Mouse (Mus musculus) spleen, adult 2 months (tissue): Measurements from ENCODE around the gene Dlec1. TPM values are rescaled to one million over a fixed set of nuclear protein-coding genes. Genes with fewer than 3 reads are reported as not detected.

Experiments used
- DNase-seq, 2 experiments: peaks; one replicate each; pipeline versions ENCODE4 v3.0.0 to v3.0.0-alpha.2; 2012 to 2021; ENCODE audit warnings: low spot score in 2 of 2, low read depth in 1 of 2
- H3K27ac ChIP-seq: fragments of 200-500 bp; 2 replicates; pipeline ENCODE4 v1.5.1; 2012; ENCODE audit warnings: low read length, inconsistent platforms; ENCODE audit not compliant: insufficient read depth
- H3K27me3 ChIP-seq: fragments of 200-500 bp; 2 replicates; pipeline ENCODE4 v1.6.1; 2012; ENCODE audit warnings: mild to moderate bottlenecking, moderate library complexity, low read length, inconsistent platforms; ENCODE audit not compliant: control insufficient read depth, insufficient read depth
- H3K36me3 ChIP-seq: fragments of 200-500 bp; 2 replicates; pipeline ENCODE4 v1.6.1; 2012; ENCODE audit warnings: mild to moderate bottlenecking, low read length, inconsistent platforms; ENCODE audit not compliant: control insufficient read depth, insufficient read depth
- H3K4me1 ChIP-seq: fragments of 200-500 bp; 2 replicates; pipeline ENCODE4 v1.6.1; 2011; ENCODE audit warnings: inconsistent platforms; ENCODE audit not compliant: control insufficient read depth, insufficient read depth, insufficient read length
- H3K4me3 ChIP-seq: fragments of 200-500 bp; 2 replicates; pipeline ENCODE4 v1.5.1; 2011; ENCODE audit warnings: mild to moderate bottlenecking, inconsistent platforms; ENCODE audit not compliant: insufficient read depth, insufficient read length; ENCODE audit errors: extremely low read depth
- CTCF ChIP-seq: fragments of 200-500 bp; IDR thresholded peaks from 2 replicates; pipeline ENCODE4 v1.5.1; 2011; ENCODE audit warnings: mild to moderate bottlenecking, inconsistent platforms; ENCODE audit not compliant: insufficient read depth, insufficient read length, insufficient replicate concordance; ENCODE audit errors: extremely low read depth
- POLR2A ChIP-seq: fragments of 200-500 bp; IDR thresholded peaks from 2 replicates; pipeline ENCODE4 v1.6.1; 2011; ENCODE audit warnings: low read depth, low read length, inconsistent platforms
- WGBS: fragments of 180-500 bp; shearing (Covaris S2); methylation state at CpG from one replicate; pipeline ENCODE4 v1.1.7; 2018; 5-methylcytosine and 5-hydroxymethylcytosine counted together
- polyA plus RNA-seq: library from polyadenylated mRNA; depleted of rRNA; stranded (reverse); fragments of >200 nt; gene quantifications from 2 replicates; pipeline ENCODE4 v1.2.3, GENCODE M21; 2012

The Dlec1 gene
- polyA plus RNA-seq, 1 experiment, result 0.65 TPM

DNA sequence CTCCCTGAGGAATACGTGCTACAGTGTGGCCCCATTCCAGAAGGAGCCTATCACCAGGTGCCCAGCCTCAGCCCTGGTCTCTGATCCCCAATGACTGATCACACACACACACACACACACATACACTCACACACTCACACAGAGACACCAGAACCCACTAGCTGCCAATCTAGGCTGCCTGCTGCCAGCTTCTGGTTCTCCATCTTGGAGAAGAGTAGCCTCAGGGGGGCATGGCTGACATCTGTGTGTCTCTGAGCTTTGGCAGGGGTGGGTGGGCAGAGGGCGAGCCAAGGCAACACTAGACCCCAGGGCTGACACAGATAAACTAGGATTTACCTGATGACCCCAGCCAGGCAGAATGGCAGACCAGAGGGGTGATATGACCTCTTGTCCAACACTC is 36.6 kb downstream of the Dlec1 start:
- Histone ChIP-seq H3K27ac (no peak overlapping the region), H3K36me3 (no peaks in the 10 kb centered on the region), H3K4me3 (no peak overlapping the region), H3K4me1 (no peaks in the 10 kb centered on the region), H3K27me3 (no peaks in the 10 kb centered on the region)
- DNase-seq, result no peak
- no peak for TF ChIP-seq POLR2A
- TF ChIP-seq CTCF, result no peak
- 73% methylated on average over 2 of the region's 2 CpGs for WGBS

DNA sequence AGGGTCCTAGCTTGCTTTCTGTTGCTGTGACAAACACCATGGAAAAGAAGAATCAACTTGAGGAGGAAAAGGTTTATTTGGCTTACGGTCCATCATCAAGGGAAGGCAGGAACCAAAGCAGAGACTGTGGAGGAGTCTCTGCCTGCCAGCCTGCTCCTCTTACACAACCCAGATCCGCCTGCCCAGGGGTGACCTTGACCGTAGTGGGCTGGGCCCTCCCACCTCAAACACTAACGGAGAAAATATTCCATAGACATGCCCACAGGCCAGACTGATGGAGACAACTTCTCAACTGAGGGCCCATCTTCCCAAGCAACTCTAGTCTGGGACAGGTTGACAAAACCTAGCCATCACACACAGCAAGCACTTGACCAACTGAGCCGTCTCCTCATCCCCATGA is 39.8 kb downstream of the Dlec1 start:
- Histone ChIP-seq H3K36me3 (no peaks in the 10 kb centered on the region), H3K27ac (no peak overlapping the region), H3K4me1 (no peaks in the 10 kb centered on the region), H3K4me3 (no peak overlapping the region), H3K27me3 (no peaks in the 10 kb centered on the region)
- WGBS, result 85% methylated on average over 5 of the region's 5 CpGs
- no peak for DNase-seq
- TF ChIP-seq CTCF (no peak), POLR2A (no peak)

DNA sequence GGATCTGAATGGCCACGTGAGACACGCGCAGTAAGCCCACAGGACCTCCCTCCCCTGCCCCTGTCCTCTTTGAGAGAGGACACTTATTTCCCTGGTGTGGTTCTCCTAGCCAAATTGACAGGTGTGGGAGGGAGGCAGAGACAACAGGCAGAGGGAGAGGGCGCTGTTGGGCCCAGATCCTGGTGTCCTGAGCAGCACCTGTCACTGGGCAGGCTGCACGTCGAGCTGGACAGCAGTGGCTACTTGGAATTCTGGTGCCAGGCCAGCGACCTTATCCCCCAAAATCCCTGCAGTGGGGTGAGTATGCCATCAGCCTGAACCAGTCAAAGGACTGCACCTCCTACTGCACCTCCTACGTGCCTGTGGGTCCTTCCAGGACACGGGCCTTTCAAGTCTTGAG is 41.1 kb downstream of the Dlec1 start:
- TF ChIP-seq POLR2A, result no peak
- TF ChIP-seq CTCF, result no peak
- H3K36me3 ChIP-seq, result no peaks in the 10 kb centered on the region
- H3K4me3 ChIP-seq, result no peak overlapping the region
- no peak overlapping the region for H3K27ac ChIP-seq
- no peak for DNase-seq
- no peaks in the 10 kb centered on the region for H3K4me1 ChIP-seq
- WGBS, result 81% methylated on average over 9 of the region's 9 CpGs
- no peaks in the 10 kb centered on the region for H3K27me3 ChIP-seq

DNA sequence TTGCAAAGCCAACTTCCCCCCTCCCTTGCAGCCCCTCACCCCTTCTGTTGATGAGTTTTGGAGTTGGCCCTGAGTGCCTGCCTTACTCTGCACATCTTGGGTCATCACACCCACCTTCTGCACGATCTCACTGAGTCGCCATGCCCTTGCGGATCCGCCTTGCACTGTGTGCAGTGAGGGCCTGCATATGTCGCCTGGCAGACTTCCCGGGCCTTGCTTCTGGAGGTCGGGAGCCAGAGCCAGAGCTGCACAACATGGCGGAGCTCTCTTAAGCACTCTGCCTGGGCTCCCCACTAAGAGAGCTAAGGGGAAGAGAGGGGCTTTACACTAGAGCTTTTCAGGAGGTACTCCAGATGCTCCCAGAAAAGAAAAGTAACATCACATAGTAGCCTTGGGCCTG is 42.4 kb downstream of the Dlec1 start:
- no peak overlapping the region for H3K27ac ChIP-seq
- DNase-seq, result no peak
- H3K27me3 ChIP-seq, result no peaks in the 10 kb centered on the region
- WGBS, result 88% methylated on average over 8 of the region's 8 CpGs
- H3K36me3 ChIP-seq, result no peaks in the 10 kb centered on the region
- TF ChIP-seq POLR2A, result no peak
- no peak for TF ChIP-seq CTCF
- H3K4me1 ChIP-seq, result no peaks in the 10 kb centered on the region
- H3K4me3 ChIP-seq, result no peak overlapping the region

DNA sequence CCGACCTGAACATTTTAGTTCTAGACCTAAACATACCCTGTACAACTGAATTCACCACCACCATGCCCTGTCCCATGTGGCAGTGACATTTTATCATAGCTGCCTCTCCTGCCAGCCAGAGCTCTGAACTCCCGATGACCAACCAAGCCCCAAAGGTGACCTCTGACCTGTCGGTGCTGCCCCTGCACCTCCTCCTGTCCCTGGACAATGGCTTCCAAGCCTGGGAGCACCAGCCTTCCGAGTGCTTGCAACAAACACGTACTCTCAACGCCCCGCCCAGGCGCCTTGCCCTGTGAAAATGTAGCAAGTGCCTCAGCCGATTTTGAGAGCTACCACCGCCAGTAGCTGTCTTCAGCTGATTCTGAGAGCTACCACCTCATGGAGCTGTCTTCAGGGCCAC is 42.9 kb downstream of the Dlec1 start:
- WGBS, result 75% methylated on average over 10 of the region's 10 CpGs
- H3K27ac ChIP-seq, result no peak overlapping the region
- H3K4me1 ChIP-seq, result no peaks in the 10 kb centered on the region
- H3K27me3 ChIP-seq, result no peaks in the 10 kb centered on the region
- TF ChIP-seq CTCF (no peak), POLR2A (no peak)
- H3K4me3 ChIP-seq, result no peak overlapping the region
- no peaks in the 10 kb centered on the region for H3K36me3 ChIP-seq
- no peak for DNase-seq

DNA sequence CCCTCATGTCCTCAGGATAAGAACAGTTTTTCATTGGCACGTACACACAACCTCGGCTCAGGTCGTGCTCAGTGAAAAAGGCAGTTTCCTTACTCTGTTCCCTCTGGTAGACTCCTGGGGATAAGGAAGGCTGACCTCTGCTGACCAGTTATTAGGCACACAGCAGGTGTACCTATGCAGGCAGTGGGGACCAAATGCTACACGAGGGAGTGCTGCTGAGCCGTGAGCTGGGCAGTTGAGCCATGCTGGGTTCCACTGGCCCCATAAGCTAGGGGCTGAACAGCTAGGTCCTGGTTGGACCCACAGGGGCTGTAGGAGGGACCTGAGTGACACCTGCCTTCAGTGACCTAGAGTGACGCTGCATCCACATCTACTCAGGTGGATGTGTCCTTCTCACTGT is 43.4 kb downstream of the Dlec1 start:
- H3K36me3 ChIP-seq, result no peaks in the 10 kb centered on the region
- WGBS, result 73% methylated on average over 6 of the region's 6 CpGs
- H3K27me3 ChIP-seq, result no peaks in the 10 kb centered on the region
- DNase-seq, result no peak
- H3K4me3 ChIP-seq, result no peak overlapping the region
- no peak overlapping the region for H3K27ac ChIP-seq
- TF ChIP-seq CTCF (no peak), POLR2A (no peak)
- no peaks in the 10 kb centered on the region for H3K4me1 ChIP-seq

DNA sequence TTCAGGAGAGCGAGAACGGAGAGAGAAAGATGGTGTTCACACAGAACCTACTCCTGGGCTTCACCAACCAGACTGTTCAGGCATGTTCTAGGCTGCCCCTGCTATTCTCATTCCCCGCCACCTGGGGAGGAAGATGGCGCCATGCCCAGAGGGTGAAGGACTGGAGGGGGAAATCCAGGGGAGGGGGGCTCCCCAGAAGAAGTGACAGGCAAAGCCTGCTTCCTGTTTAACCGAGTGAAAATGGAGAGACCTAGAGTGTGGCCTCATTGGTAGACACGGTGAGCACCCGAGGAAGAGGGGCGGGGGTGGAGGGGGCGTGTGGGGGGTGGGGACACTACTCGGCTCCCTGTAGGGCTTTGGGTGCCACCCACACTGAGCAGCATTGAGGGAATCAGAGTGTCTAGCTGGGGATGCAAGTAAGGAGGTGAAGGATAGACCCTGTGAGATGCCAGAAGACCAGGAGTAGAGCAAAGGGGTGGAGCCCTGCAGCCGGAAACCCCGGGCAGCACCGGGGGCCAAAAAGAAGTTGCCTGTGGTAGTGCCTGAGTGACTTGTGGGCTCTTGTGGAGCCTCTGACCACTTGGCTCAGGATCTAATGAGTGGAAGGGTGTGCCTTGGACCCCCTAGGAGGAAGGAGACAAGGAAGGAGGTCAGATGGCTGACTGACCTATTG is 44.0 kb downstream of the Dlec1 start:
- Histone ChIP-seq H3K27me3 (no peaks in the 10 kb centered on the region), H3K36me3 (no peaks in the 10 kb centered on the region), H3K4me1 (no peaks in the 10 kb centered on the region), H3K4me3 (no peak overlapping the region), H3K27ac (no peak overlapping the region)
- no peak for DNase-seq
- TF ChIP-seq POLR2A (no peak), CTCF (no peak)
- 42% methylated on average over 13 of the region's 13 CpGs for WGBS
